9 mouse cellular contexts compared by ENCODE assay signal in the genomic region with DNA sequence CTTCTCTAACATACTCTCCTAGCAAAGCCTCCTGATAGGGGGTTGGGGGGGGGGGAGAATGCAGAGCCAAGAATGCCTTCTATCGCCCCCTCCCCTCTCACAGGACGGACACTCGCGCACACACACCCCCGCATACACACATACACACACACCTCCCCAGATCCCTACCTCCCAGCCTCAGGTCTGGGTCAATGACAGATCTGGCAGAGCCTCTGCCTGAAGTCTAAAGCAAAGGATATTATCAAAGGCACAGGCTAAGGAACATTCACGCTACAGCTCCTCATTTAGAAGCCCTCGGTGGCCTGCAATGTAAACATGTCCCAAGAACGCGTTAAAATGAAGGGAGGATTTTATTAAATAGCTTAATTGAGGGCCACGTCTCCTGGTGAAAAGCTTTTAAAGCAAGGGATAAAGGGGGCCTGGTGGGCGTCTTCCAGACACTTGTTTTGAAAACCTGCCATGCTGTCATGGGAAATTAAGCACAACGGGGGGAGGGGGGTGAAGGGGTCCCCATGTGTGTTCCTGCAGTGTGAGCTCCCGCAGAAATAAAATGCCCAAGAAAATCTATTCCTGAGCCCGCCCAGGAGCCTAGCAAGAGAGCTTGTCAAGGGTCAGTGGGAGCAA. TPM values are rescaled to one million over a fixed set of nuclear protein-coding genes. Genes with fewer than 3 reads are reported as not detected.
DNase-seq lines count a peak whose midpoint lies in the region; ATAC-seq and TF ChIP-seq lines count a peak whose summit lies in the region.
"Had no signal": no experiment of that assay in that cellular context is flagged by ENCODE, and none has a peak within 500 bp of the region (broad histone marks: within the 10 kb centered on the region; RNA-seq: fewer than 3 reads in every experiment).

No protein-coding gene starts in this region.

- no peak overlapping the region for H3K4me3 ChIP-seq in intestine, embryonic 14.5 days (ENCODE audit: low read depth, low read length)
- no peak overlapping the region for H3K4me3 ChIP-seq in intestine, embryonic 15.5 days (replicated peaks)
- H3K4me3 ChIP-seq in limb, embryonic 12.5 days (replicated peaks) = no peak overlapping the region

- no peaks in the 10 kb centered on the region for H3K36me3 ChIP-seq in intestine, embryonic 14.5 days (ENCODE audit: control insufficient read depth, insufficient read depth, low read length)
- H3K36me3 ChIP-seq in intestine, embryonic 15.5 days = no peaks in the 10 kb centered on the region
- H3K36me3 ChIP-seq in limb, embryonic 12.5 days = no peaks in the 10 kb centered on the region

- H3K9ac ChIP-seq in intestine, embryonic 14.5 days (ENCODE audit: low read length) = no peak overlapping the region
- no peak overlapping the region for H3K9ac ChIP-seq in intestine, embryonic 15.5 days
- no peak overlapping the region for H3K9ac ChIP-seq in limb, embryonic 12.5 days (replicated peaks)

- H3K4me2 ChIP-seq in intestine, embryonic 14.5 days (ENCODE audit: low read length) = peak overlapping the region; percentile 7; the same call in 1 of the 2 replicates
- no peak overlapping the region for H3K4me2 ChIP-seq in intestine, embryonic 15.5 days (replicated peaks)
- peak overlapping the region; percentile 32 for H3K4me2 ChIP-seq in limb, embryonic 12.5 days

- H3K27me3 ChIP-seq in intestine, embryonic 14.5 days (replicated peaks; ENCODE audit: control insufficient read depth, insufficient read depth, low read length) = no peaks in the 10 kb centered on the region
- no peaks in the 10 kb centered on the region for H3K27me3 ChIP-seq in intestine, embryonic 15.5 days (replicated peaks)
- no peaks in the 10 kb centered on the region; the same call in 1 of the 2 replicates for H3K27me3 ChIP-seq in limb, embryonic 12.5 days

- 15% methylated on average over 14 of the region's 14 CpGs for WGBS in intestine, embryonic 14.5 days
- WGBS in intestine, embryonic 15.5 days = 25% methylated on average over 13 of the region's 14 CpGs
- WGBS in limb, embryonic 12.5 days = 10% methylated on average over 14 of the region's 14 CpGs

- TF ChIP-seq CTCF in brain, embryonic 14.5 days (IDR thresholded peaks at IDR 0.05; ENCODE audit: borderline replicate concordance, extremely low read depth, insufficient read depth, insufficient read length) = no peak

- peaks cover 42% of the 10 kb centered on the region for H3K4me1 ChIP-seq in intestine, embryonic 14.5 days (replicated peaks; ENCODE audit: control insufficient read depth, insufficient read depth, low read length)
- H3K4me1 ChIP-seq in intestine, embryonic 15.5 days (replicated peaks) = peaks cover 20% of the 10 kb centered on the region
- H3K4me1 ChIP-seq in limb, embryonic 12.5 days (replicated peaks) = peaks cover 42% of the 10 kb centered on the region

- TF ChIP-seq POLR2A in brain, embryonic 14.5 days (IDR thresholded peaks at IDR 0.05; ENCODE audit: borderline replicate concordance, extremely low read depth, insufficient read depth, insufficient read length, poor library complexity, severe bottlenecking) = no peak

- no peak for ATAC-seq in intestine, embryonic 14.5 days (replicated peaks; ENCODE audit: low FRiP score, low TSS enrichment, low read depth)
- no peak for ATAC-seq in intestine, embryonic 15.5 days
- no peak for ATAC-seq in limb, embryonic 12.5 days (ENCODE audit: insufficient number of reproducible peaks, insufficient read depth, low FRiP score, low TSS enrichment, low read depth)
- no peak for ATAC-seq in megakaryocyte, adult 5-6 weeks (ENCODE audit: poor library complexity, severe bottlenecking)
- ATAC-seq in megakaryocyte progenitor cell, adult 5-6 weeks (replicated peaks; ENCODE audit: poor library complexity) = no peak

- peak overlapping the region; percentile 29; the same call in 1 of the 2 replicates for H3K27ac ChIP-seq in intestine, embryonic 14.5 days (ENCODE audit: low read depth)
- no peak overlapping the region for H3K27ac ChIP-seq in intestine, embryonic 15.5 days
- H3K27ac ChIP-seq in limb, embryonic 12.5 days = peak overlapping the region; percentile 58; the same call in 1 of the 2 replicates

- DNase-seq in intestine, embryonic 14.5 days (ENCODE audit: low spot score) = no peak
- peak; percentile 78 for DNase-seq in brain, embryonic 14.5 days (ENCODE audit: low read depth)
- peak; percentile 42 for DNase-seq in embryo, embryonic 9.5 days (ENCODE audit: extremely low spot score)
- no peak for DNase-seq in cerebellum, adult 9-10 months
- DNase-seq: thymus, postnatal 14 days had no signal

- H3K9me3 ChIP-seq in intestine, embryonic 14.5 days (ENCODE audit: control insufficient read depth, low read length) = no peaks in the 10 kb centered on the region
- H3K9me3 ChIP-seq in intestine, embryonic 15.5 days = no peaks in the 10 kb centered on the region
- H3K9me3 ChIP-seq in limb, embryonic 12.5 days = no peaks in the 10 kb centered on the region

RNA-seq across cellular contexts. Expression of a gene that starts 10.8 kb away (rescaled TPM):
- polyA plus RNA-seq in intestine, embryonic 14.5 days (2014; fragmentation: Nextera tagmentation; extraction: Ambion mirVana) = 9.8 and 10.6 TPM in 2 replicates
- 9.0 and 9.4 TPM in 2 replicates for polyA plus RNA-seq in intestine, embryonic 15.5 days (2015; fragmentation: Nextera tagmentation; extraction: Ambion mirVana)
- polyA plus RNA-seq in brain, embryonic 14.5 days (2012; rRNA removed) = 3.0 and 8.2 TPM in 2 replicates
- 8.8 and 9.2 TPM in 2 replicates for polyA plus RNA-seq in limb, embryonic 12.5 days (2016; fragmentation: Nextera tagmentation; extraction: Ambion mirVana)
- 1.3 and 1.4 TPM in 2 replicates for total RNA-seq in megakaryocyte, adult 5-6 weeks (2015)
- 3.8 and 8.8 TPM in 2 replicates for total RNA-seq in megakaryocyte, adult 5-6 weeks (2017)
- 0.02 and 0.29 TPM in 2 replicates for total RNA-seq in megakaryocyte progenitor cell, adult 5-6 weeks (2015)
- 0.24 and 0.29 TPM in 2 replicates for total RNA-seq in megakaryocyte progenitor cell, adult 5-6 weeks (2017)

Comparison
In these comparisons a context has a peak if more than half of its experiments do, and no peak if none do; other contexts are left out.
1. DNase-seq: peak in brain, embryonic 14.5 days (single experiment) and embryo, embryonic 9.5 days (single experiment); none in intestine, embryonic 14.5 days (single experiment) and cerebellum, adult 9-10 months (single experiment).